Mouse (Mus musculus): ENCODE measurements around the gene Ubl7. TPM values are rescaled to one million over a fixed set of nuclear protein-coding genes. Genes with fewer than 3 reads are reported as not detected.

The Ubl7 gene
- polyA plus RNA-seq, 1 experiment from 2014 or later: 101 TPM

DNA sequence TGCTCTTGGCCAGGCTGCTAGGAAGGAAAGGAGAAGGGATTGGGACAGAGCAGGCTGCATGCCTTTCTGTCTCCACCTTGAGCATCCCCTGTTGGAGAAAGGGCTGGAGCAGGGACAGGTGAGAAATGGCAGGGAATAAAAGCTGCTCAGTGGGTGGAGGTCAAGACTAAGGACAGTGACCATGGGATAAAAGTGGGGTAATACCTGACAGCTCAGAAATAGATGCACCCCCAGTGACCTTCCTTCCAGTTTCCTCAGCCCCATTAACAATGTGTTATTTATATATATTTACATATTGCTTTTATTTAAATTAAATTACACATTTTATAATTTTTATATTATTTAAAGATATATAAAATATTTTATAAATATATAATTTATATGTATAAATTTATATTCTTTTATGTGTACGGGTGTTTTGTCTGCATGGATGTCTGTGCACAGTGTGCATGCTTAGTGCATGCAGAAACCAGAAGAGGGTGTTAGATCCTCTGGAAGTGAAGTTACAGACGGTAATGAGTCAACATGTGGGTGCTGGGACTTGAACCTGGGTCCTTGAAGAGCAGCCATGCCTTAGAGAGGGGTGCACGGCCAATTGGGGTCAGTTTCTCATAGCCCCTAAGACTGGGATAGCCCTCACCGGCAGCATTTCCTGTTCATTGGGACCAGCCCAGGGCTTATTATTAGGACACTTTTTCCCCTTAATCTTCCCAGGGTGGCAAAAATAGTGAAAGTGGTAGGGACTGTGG, 52.6 kb downstream of the Ubl7 start:
- no peak overlapping the region for H3K27ac ChIP-seq (ENCODE audit: low read length)
- no peaks in the 10 kb centered on the region for H3K36me3 ChIP-seq (ENCODE audit: control insufficient read depth, insufficient read depth, low read length)
- no peaks in the 10 kb centered on the region for H3K9me3 ChIP-seq (ENCODE audit: control insufficient read depth, low read depth, low read length)
- ATAC-seq (ENCODE audit: insufficient number of reproducible peaks, insufficient read depth, low FRiP score, low read depth): no peak
- 0 out of 2 replicates have a peak, but pooled peaks cover 3% of the 10 kb centered on the region for H3K4me1 ChIP-seq (ENCODE audit: control insufficient read depth, insufficient read depth, low read length)
- H3K9ac ChIP-seq (replicated peaks; ENCODE audit: low read depth, low read length): no peak overlapping the region
- H3K4me3 ChIP-seq (ENCODE audit: low read depth, low read length): no peak overlapping the region
- H3K4me2 ChIP-seq (replicated peaks; ENCODE audit: low read depth, low read length): no peak overlapping the region
- WGBS: 88% methylated on average over 4 of the region's 4 CpGs
- no peaks in the 10 kb centered on the region for H3K27me3 ChIP-seq (ENCODE audit: control insufficient read depth, insufficient read depth, low read length)

GRCm38 (mm10) chr9:57963998-57964395, 53.2 kb downstream of the Ubl7 start:
- Histone ChIP-seq H3K27ac (ENCODE audit: low read length) (no peak overlapping the region), H3K27me3 (ENCODE audit: control insufficient read depth, insufficient read depth, low read length) (no peaks in the 10 kb centered on the region), H3K4me3 (ENCODE audit: low read depth, low read length) (no peak overlapping the region), H3K4me1 (ENCODE audit: control insufficient read depth, insufficient read depth, low read length) (0 out of 2 replicates have a peak, but pooled peaks cover 3% of the 10 kb centered on the region), H3K4me2 (replicated peaks; ENCODE audit: low read depth, low read length) (no peak overlapping the region), H3K9ac (replicated peaks; ENCODE audit: low read depth, low read length) (no peak overlapping the region), H3K36me3 (ENCODE audit: control insufficient read depth, insufficient read depth, low read length) (no peaks in the 10 kb centered on the region), H3K9me3 (ENCODE audit: control insufficient read depth, low read depth, low read length) (no peaks in the 10 kb centered on the region)
- WGBS: 79% methylated on average over 5 of the region's 5 CpGs
- no peak for ATAC-seq (ENCODE audit: insufficient number of reproducible peaks, insufficient read depth, low FRiP score, low read depth)

- no peak overlapping the region for H3K27ac ChIP-seq (ENCODE audit: low read length)
Measured at GRCm38 (mm10) chr9:57964528-57965250, 53.9 kb downstream of the Ubl7 start.

GRCm38 (mm10) chr9:57965281-57966185, 54.8 kb downstream of the Ubl7 start:
- no peak for ATAC-seq (ENCODE audit: insufficient number of reproducible peaks, insufficient read depth, low FRiP score, low read depth)
- Histone ChIP-seq H3K9me3 (ENCODE audit: control insufficient read depth, low read depth, low read length) (no peaks in the 10 kb centered on the region), H3K27me3 (ENCODE audit: control insufficient read depth, insufficient read depth, low read length) (no peaks in the 10 kb centered on the region), H3K9ac (replicated peaks; ENCODE audit: low read depth, low read length) (no peak overlapping the region), H3K4me2 (replicated peaks; ENCODE audit: low read depth, low read length) (no peak overlapping the region), H3K4me3 (ENCODE audit: low read depth, low read length) (no peak overlapping the region), H3K27ac (ENCODE audit: low read length) (no peak overlapping the region), H3K4me1 (ENCODE audit: control insufficient read depth, insufficient read depth, low read length) (0 out of 2 replicates have a peak, but pooled peaks cover 3% of the 10 kb centered on the region), H3K36me3 (ENCODE audit: control insufficient read depth, insufficient read depth, low read length) (no peaks in the 10 kb centered on the region)
- 61% methylated on average over 12 of the region's 12 CpGs for WGBS

More at GRCm38 (mm10) chr9:57964528-57965250, 53.9 kb downstream of the Ubl7 start:
- 72% methylated on average over 6 of the region's 6 CpGs for WGBS
- H3K4me2 ChIP-seq (replicated peaks; ENCODE audit: low read depth, low read length): no peak overlapping the region
- H3K9ac ChIP-seq (replicated peaks; ENCODE audit: low read depth, low read length): no peak overlapping the region
- no peaks in the 10 kb centered on the region for H3K36me3 ChIP-seq (ENCODE audit: control insufficient read depth, insufficient read depth, low read length)
- ATAC-seq (ENCODE audit: insufficient number of reproducible peaks, insufficient read depth, low FRiP score, low read depth): no peak
- no peaks in the 10 kb centered on the region for H3K9me3 ChIP-seq (ENCODE audit: control insufficient read depth, low read depth, low read length)
- H3K27me3 ChIP-seq (ENCODE audit: control insufficient read depth, insufficient read depth, low read length): no peaks in the 10 kb centered on the region
- 0 out of 2 replicates have a peak, but pooled peaks cover 3% of the 10 kb centered on the region for H3K4me1 ChIP-seq (ENCODE audit: control insufficient read depth, insufficient read depth, low read length)
- no peak overlapping the region for H3K4me3 ChIP-seq (ENCODE audit: low read depth, low read length)

DNA sequence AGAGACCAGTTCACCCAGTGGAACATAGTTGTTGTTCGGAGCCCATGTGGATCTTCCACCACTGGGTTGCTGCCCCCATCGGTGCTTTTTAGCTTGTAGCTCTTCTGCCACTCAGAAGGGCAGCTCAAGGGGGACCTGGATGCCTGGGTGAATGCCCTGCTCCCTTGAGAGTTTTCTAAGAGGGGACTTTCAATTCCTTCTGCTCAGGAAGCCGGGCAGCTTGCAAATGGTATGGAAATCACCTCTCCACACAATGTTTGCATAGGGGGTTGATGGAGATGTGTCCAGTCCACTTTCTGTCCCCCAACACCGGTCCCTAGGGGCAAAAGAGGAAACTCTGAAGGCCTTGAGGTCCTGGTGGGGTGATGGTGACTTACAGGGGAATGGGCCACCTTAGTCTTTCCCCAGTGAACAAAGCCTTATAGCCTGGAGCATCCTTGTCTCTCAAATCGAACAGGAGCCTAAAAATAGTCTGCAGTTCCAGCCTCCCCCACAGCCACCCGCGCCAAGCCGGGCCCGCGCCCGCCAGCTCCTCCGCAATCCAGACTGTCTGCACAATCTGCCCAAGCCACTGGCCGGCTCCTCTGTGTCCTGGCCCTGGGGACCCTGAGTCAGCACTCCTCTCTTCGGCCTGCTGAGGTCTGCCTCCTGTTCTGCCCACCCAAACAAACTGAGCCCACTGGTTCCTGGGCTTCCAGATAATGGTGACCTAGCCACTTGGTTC, 56.6 kb downstream of the Ubl7 start:
- Histone ChIP-seq H3K9ac (replicated peaks; ENCODE audit: low read depth, low read length) (no peak overlapping the region), H3K4me1 (ENCODE audit: control insufficient read depth, insufficient read depth, low read length) (peaks cover 4% of the 10 kb centered on the region; the same call in 1 of the 2 replicates), H3K27ac (ENCODE audit: low read length) (no peak overlapping the region), H3K4me2 (replicated peaks; ENCODE audit: low read depth, low read length) (no peak overlapping the region), H3K27me3 (ENCODE audit: control insufficient read depth, insufficient read depth, low read length) (no peaks in the 10 kb centered on the region), H3K9me3 (ENCODE audit: control insufficient read depth, low read depth, low read length) (no peaks in the 10 kb centered on the region), H3K4me3 (ENCODE audit: low read depth, low read length) (no peak overlapping the region), H3K36me3 (ENCODE audit: control insufficient read depth, insufficient read depth, low read length) (no peaks in the 10 kb centered on the region)
- ATAC-seq (ENCODE audit: insufficient number of reproducible peaks, insufficient read depth, low FRiP score, low read depth): no peak
- 81% methylated on average over 14 of the region's 14 CpGs for WGBS

DNA sequence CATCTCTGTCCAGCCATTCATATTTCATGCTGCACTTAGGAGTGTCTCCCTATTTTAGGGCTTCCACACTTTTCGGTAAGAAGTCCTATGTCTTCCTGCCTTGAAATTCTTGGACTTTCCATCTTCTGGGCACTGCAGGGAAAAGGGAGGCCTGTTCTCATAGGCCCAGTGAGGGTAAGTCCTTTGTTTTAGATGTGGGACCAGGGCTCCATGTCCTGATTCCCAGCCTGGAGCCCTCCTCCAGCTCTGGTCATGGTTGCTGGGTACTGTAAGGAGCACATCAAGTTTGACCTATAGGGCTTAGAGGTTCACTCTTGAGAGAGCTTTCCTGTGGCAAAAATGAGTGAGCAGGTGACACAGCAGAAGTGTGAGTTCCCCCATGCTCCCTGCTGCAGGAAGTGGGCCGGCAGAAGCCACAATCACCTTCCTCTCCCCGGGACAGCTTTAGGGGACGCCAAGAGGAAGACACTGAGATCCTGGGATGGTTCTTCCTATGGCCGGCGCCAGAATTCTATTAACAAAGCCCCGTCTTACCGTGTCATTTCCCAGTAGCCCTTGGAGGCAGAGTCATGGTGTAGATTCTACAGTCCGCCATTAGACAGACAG, 57.5 kb downstream of the Ubl7 start:
- no peaks in the 10 kb centered on the region for H3K36me3 ChIP-seq (ENCODE audit: control insufficient read depth, insufficient read depth, low read length)
- no peak overlapping the region for H3K27ac ChIP-seq (ENCODE audit: low read length)
- no peaks in the 10 kb centered on the region for H3K9me3 ChIP-seq (ENCODE audit: control insufficient read depth, low read depth, low read length)
- H3K4me1 ChIP-seq (ENCODE audit: control insufficient read depth, insufficient read depth, low read length): peaks cover 5% of the 10 kb centered on the region; the same call in 1 of the 2 replicates
- ATAC-seq (ENCODE audit: insufficient number of reproducible peaks, insufficient read depth, low FRiP score, low read depth): no peak
- 88% methylated on average over 9 of the region's 9 CpGs for WGBS
- no peaks in the 10 kb centered on the region for H3K27me3 ChIP-seq (ENCODE audit: control insufficient read depth, insufficient read depth, low read length)
- H3K4me3 ChIP-seq (ENCODE audit: low read depth, low read length): no peak overlapping the region
- H3K4me2 ChIP-seq (replicated peaks; ENCODE audit: low read depth, low read length): no peak overlapping the region
- H3K9ac ChIP-seq (replicated peaks; ENCODE audit: low read depth, low read length): no peak overlapping the region

DNA sequence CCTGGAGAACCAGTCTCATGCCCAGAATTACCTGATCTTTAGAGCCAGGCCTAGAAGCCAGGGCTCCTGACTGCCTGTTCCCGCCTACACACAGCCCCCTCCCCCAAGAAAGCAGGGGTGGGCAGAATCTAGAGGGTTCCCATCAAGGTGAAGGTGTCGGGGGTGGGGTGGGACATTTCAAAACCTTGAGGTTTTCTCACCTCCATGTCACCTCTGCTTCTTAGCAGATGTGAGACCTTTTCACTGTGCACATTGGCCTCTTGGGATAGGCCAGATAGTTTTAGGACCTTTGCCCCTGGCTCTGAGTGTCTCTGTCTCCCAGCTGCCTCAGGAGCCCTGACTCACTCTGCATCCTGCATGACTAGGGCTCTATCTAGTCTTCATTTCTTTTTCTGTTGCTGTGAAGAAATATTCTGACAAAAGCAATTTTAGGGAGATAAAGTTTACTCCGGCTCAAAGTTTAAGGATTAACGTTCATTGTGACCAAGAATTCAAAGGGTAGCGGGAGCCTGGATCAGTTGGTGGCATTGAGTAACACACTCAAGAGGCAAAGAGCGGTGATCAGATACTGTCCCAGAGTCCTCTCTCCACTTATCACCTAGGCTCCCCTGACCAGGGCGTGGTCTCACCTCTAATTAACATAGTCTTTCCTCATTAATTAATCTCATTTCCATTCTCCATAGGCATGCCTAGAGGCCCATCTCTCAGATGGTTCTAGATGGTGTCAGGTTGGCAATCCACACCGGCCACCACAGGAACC, 58.2 kb downstream of the Ubl7 start:
- H3K27me3 ChIP-seq (ENCODE audit: control insufficient read depth, insufficient read depth, low read length): no peaks in the 10 kb centered on the region
- no peak overlapping the region for H3K27ac ChIP-seq (ENCODE audit: low read length)
- H3K9ac ChIP-seq (replicated peaks; ENCODE audit: low read depth, low read length): no peak overlapping the region
- H3K9me3 ChIP-seq (ENCODE audit: control insufficient read depth, low read depth, low read length): no peaks in the 10 kb centered on the region
- WGBS: 85% methylated on average over 8 of the region's 8 CpGs
- H3K4me1 ChIP-seq (ENCODE audit: control insufficient read depth, insufficient read depth, low read length): peaks cover 9% of the 10 kb centered on the region; the same call in 1 of the 2 replicates
- H3K4me2 ChIP-seq (replicated peaks; ENCODE audit: low read depth, low read length): no peak overlapping the region
- ATAC-seq (ENCODE audit: insufficient number of reproducible peaks, insufficient read depth, low FRiP score, low read depth): no peak
- no peaks in the 10 kb centered on the region for H3K36me3 ChIP-seq (ENCODE audit: control insufficient read depth, insufficient read depth, low read length)
- no peak overlapping the region for H3K4me3 ChIP-seq (ENCODE audit: low read depth, low read length)

Data from stomach, embryonic 14.5 days (tissue).